Mouse (Mus musculus) liver, postnatal 0 days (tissue): Measurements from ENCODE around the gene Jpt1.
"Not testable (repeated sequence)": the region's sequence is repeated elsewhere in the genome, so short reads cannot be mapped to it uniquely, and the experiment has no call there.

Source experiments
- CTCF ChIP-seq: sonication (generic); IDR thresholded peaks from 2 replicates; pipeline ENCODE4 v1.5.1; 2016; ENCODE audit warnings: antibody characterized with exemption, low read depth
- EP300 ChIP-seq: IDR thresholded peaks from 2 replicates; pipeline ENCODE4 v1.6.1; 2016; ENCODE audit warnings: antibody characterized with exemption, low read depth, mild to moderate bottlenecking

DNA sequence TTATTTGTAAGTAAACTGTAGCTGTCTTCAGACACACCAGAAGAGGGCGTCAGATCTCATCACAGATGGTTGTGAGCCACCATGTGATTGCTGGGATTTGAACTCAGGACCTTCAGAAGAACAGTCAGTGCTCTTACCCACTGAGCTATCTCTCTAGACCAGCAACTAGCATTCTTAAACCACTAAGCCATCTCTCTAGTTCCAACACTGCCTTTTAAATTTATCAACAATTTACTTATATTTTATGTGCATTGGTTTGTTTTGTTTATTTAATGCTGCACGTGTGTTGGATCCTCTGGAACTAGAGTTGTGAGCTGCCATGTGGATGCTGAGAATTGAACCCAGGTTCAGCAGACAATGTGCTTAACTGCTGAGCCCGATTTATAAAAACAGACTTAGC, 12.3 kb upstream of the Jpt1 start:
- not testable (repeated sequence) for TF ChIP-seq EP300, CTCF
